Mouse (Mus musculus) liver, adult 2 months (tissue): ENCODE results near the gene Colgalt1.

Experiments used
- CTCF ChIP-seq: fragments of 200-500 bp; IDR thresholded peaks from 2 replicates; pipeline ENCODE4 v1.5.1; 2011; ENCODE audit warnings: low read depth, low read length, control low read depth
- POLR2A ChIP-seq: fragments of 200-500 bp; IDR thresholded peaks from 2 replicates; pipeline ENCODE4 v1.6.1; 2011; ENCODE audit warnings: low read length, control low read depth; ENCODE audit not compliant: insufficient read depth; ENCODE audit errors: extremely low read depth

GRCm38 (mm10) chr8:71601939-71602665, 8.7 kb upstream of the Colgalt1 start:
- TF ChIP-seq POLR2A (no peak), CTCF (no peak)
